Mouse (Mus musculus) urinary bladder, postnatal 36 days (tissue): ENCODE data around the gene Adck1.
A peak's percentile ranks its signal among the peaks of the same experiment; 100 is the strongest.
"Not testable (repeated sequence)": the region's sequence is repeated elsewhere in the genome, so short reads cannot be mapped to it uniquely, and the experiment has no call there.

ENCODE experiments used
- DNase-seq, 2 experiments: peaks; one replicate each; pipeline ENCODE4 v3.0.0; 2022; ENCODE audit warnings: low spot score in 2 of 2, mixed read lengths in 1 of 2

Gene Adck1

DNA sequence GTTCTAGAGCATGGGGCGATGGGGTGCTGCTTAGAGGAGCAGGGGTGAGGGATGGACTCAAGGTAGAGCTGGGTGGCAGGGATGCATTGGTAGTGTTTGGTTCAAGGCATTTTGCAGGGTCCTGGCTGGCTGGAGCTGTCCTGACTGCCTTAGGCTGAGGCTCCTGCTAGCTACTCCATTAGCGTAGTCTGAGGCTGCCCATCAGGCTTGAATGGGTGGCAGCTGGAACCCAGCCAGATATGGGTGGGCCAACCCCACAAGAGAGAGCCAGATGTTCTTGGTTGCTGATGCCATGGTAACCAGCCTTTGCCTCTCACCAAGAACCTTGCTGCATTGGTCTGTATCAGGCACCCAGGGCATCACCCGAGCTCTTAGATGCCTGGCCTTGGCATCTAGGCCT is 66.6 kb downstream of the Adck1 start:
- DNase-seq, result no peak

DNA sequence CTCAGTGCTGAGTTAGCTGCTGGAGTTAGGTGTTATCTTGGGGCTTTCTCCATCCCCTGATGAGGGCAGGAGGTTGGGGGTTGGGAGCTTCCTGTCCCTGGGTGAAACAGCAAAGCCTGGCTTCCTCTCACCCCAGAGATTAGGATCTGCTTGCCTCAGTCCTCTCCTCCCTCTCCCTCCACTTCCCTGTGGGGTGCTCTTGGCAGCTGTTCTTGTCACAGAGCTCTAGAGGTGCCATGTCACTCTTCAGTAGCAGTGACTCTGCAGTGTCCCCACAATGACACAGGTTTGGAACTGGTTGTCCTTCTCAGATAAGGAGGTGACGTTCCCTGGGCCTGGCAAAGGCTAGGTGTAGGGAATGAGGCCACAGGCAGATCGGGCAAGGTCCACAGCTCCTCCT is 68.4 kb downstream of the Adck1 start:
- no peak for DNase-seq

DNA sequence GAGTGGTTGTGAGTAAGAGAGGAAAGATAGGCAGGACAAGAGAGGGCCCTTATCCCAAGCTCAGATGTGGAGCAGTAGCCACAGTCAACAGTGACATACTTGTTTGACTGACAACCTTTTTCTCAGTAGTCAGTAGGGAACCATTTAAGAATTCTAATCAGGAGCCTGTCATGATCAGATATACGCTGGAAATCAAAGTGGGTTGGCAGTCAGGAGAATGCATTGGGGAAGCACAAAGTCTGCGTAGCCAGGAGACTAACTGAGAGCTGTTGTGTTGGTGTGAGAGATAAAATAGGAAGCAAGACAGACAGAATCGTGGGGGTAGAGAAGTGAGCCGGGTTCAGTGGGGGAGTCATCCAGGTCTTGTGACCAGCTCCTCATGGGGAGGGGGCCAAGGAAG is 71.9 kb downstream of the Adck1 start:
- DNase-seq, result no peak

GRCm38 (mm10) chr12:88433171-88433570 is 72.8 kb downstream of the Adck1 start:
- no peak for DNase-seq

DNA sequence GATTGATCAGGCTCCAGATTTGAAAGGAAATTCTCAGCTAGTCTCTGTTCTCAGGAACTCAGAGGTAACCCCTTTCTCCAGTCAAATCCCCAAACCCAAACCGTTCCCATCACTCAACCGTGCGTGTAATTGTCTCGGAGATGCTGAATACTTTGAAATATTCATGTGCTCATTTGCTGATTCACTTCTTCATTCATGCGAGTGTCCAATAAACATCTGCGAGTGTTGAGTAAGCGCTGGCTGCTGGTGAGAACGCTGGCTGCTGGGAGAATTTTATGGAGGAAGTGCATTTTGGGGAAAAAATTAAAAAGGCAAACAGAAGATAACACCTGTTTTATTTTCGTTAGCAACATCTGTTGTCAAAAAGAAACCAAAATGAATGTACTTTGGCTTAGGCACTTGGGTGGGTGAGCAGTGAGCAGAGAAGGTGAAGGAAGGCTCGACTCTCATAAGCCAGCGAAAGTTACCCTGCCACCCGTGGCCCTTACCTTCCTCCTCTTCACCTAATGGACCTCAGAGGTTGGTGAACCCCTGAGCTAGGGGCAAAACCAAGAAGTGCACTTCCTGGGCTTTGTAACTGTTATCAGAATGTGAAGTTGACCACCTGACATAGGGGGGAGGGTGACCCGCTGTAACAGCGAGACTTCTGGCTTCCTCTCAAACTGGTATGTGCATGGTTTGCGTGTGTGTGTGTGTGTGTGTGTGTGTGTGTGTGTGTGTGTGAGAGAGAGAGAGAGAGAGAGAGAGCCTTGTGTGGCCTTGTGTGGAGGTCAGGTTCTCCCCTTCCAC is 76.8 kb downstream of the Adck1 start:
- DNase-seq, result no peak

DNA sequence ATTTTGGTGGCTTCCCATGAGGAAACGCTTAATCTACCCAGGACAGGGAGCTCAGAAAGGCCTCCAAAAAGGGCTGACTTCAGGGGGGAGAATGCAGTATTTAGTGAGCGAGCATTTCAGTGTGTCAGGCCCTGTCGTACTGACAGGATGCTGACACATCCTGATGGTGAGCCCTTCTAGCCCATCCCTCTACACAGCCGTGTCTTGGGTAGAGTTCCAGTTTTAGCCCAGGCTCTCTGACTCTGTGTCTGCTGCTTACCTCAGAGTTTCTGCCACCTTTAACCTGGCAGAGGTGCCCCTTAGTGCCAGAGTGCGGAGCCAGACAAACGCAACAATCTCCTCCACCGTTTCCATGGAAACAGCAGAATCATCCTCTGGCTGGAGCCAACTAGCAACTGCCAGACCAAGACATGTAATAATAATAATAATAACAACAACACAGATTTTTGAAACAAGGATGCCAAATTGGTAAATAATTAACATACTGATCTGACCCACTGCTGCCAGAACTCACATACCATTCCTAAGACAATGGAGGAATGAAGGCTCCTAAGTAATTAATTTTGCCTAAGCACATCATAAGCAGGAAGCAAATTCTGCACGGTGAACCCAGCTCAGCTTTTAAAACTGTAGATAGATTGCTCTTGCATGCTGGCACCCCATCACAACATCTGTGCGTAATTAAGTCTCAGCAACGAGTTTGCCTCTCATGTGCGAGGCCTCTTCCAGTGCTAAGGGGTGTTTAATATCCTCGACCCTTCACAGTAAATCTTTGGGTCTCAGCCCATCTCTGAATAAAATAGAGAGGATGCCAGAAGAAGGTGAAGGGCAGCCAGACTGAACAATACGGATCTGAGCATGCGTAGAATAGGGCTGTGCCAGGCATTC is 81.8 kb downstream of the Adck1 start:
- DNase-seq, result no peak

- peak; percentile 8 to 32 for DNase-seq
Measured at GRCm38 (mm10) chr12:88444040-88444439, 83.7 kb downstream of the Adck1 start.

DNA sequence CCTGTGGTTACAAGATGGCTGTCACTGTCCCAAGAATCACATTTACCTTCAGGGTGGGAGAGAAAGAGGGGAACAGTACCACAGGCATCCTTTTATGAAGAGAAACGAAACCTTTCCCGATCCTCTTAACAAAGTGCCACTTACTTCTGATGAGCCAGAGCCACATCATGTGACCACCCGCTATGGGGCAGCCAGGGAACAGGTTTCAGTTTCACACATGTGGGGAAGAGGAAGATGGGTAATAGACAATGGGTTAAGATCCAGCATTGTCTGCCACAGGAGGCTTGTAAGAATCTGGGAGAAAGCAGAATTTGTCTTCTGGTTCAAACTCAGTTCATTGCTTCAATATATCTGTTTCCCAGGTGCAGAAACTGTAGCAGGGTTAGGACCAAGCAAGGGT is 85.1 kb downstream of the Adck1 start:
- DNase-seq, result no peak

DNA sequence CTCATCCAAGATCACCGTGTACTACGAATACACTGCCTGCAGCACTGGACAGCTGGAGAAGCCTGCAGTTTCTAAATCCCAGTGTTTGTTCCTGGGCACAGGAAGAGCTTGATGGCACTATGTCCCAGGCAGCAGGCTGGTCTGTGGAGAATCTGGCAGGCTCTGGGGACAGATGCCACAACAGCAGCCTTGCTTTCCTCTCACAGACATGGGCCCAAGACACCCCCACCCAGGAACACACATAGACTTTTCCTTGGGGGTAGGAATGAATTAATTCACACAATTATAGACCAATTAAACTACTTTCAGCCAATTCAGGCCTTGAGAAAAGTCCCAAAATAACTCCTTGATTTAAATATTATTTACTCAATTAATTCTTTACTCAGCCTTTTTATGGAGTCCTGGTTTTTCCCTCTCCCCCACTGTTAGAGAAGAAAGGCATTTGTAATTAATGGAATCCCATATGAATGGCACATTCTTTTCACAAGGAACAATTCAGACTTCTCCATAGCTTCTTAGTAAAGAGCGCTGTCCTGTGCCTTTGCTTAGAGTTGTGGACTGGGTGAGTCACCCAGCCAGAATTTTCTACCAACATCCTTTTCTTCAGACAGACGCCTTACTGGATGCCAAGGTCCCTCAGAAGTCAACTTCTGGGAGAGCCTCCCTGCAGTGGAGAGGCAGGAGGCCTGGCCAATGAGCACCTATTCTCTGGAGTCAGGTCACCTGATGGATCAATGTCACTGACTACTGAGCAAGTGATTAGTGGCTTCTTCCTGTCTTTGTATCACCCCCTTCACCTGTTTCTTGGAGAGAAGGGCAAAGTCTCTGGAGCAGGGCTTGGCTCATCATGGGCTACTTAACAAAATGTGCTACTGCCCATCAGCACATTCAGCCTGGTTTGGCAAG is 90.6 kb downstream of the Adck1 start:
- no peak for DNase-seq

DNA sequence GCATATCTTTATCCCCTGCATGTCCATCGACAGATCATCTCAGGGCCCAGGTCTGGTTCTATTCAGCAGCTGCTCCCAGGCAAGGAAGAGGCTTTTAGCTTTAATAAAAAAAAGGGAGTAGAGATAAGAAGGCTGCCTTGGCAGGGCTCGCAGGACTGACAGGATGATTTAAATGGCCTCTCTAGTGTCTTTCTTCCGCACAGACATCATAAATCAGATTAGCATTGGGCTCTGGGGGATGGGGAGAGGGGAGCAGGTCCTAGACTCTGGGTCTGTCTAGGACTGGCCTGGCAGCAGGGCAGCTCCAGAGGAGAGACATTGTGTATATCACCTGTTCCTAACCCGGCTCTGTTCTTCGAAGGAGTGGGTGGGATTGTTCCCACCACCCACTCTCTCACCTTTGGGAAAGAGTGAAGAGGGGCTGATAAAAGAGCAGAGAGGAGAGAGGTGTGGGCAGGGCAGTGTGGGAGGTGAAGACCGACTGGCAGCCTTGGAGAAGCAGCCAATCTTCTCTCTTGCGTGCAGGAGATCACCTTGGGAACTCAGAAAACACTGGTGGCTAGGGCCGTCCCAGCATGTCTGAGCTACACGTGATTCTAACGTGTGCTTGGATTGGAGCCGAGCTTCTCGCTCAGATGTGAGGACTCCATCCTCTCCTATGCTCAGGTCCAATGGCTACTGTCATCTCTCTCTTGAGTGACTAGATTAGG is 94.5 kb downstream of the Adck1 start:
- no peak for DNase-seq

DNA sequence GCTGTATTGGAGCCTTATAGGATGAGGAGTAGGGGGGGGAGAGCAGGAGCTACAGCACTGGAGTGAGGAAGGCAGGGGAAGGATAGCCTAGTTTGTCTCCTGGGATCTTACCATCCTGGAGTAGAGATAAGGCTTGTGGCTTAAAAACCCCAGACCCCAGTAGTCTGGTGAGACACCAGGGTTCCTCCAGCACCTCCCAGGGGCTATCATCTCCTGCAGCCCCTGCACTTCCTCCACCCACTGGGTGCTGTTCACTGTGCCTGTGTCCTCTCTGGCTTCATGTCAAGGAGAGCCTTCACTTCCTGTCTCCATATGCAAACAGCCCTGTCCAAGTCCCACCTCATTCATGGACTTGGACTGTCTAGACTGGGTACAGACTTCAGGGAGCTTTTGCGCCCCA is 96.7 kb downstream of the Adck1 start:
- DNase-seq, result no peak

- DNase-seq, result no peak
Measured at GRCm38 (mm10) chr12:88458936-88459335, 98.6 kb downstream of the Adck1 start.

- no peak for DNase-seq
Measured at GRCm38 (mm10) chr12:88459461-88459860, 99.1 kb downstream of the Adck1 start.

GRCm38 (mm10) chr12:88461026-88461425 is 100.7 kb downstream of the Adck1 start:
- no peak for DNase-seq

DNA sequence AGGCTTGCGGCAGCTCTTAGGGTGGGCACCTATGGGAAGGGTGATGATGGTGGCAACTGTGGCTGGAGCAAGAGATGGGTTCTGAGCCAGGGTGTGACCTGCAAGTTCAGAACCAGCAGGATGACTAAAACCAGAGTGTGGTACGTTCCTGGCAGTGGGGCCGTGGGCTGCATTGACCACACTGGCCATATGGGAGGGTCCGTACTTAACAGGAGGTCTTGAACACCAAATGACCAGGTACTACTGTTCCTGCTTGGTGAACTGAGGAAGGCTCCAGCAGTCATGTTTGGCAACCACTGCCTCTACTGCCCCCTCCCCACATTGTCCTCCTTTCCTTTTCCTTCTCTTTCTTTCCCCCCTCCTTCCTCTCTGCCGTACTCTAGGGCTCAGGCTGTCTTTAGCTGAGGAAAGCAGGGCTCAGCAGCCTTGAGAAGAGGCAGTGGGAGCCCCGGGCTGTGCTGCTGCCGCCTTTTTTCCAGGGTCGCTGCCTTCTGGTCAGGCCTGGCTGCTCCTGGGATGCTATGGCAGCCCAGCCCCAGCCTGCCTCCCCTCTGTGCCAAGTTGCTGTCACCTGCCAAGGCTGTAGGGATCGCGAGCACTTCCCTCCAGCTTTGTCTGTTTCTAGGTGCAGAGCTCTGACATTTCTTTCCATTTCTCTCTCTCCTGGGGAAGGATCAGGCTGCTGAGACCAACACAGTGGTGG is 103.4 kb downstream of the Adck1 start:
- DNase-seq, result no peak

GRCm38 (mm10) chr12:88466801-88467200 is 106.4 kb downstream of the Adck1 start:
- DNase-seq, result no peak

GRCm38 (mm10) chr12:88467257-88467656 is 106.9 kb downstream of the Adck1 start:
- DNase-seq, result no peak

DNA sequence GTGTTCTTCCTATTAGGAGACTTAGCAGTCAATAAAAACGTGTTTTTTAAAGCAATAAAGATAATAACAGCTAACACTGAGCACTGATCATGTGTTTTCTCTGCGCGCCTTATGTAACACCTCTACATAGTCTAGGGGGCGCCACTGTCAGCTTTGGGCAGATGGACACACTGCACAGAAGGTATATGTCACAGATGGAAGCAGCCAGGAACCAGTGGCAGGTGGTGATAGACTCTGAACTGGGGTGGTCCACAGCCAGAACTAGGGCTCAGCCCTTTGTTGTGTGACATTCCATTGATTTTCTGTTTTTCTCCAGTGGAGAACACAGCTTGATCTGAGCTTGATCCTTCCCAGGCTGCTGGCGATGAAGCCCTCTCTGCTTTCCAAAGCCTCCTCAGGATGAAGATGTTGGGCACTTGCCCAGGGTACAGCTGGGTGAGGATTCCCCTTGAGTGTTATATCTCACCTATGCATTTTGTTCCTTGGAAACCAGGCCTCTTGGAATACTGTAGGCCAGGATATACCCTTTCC is 107.6 kb downstream of the Adck1 start:
- DNase-seq, result no peak

DNA sequence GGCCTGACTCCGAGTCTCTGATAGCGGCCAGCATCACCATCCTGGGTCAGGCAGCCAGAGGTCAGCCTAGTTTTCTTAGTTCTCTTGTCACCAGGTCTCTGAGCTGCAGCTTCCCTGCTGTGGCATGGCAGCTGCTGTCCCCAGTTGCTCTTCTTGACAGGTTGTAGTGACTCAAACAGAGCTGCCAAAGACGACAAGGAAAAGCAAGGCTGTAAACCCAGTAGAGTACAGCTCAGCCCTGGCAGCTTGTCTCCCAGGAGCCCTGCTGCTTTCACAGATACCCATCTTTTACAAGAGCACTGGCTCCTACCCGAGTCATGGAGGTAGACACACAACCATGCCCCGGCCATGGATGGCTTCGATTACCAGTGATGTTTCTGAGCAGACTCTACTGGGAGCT is 108.3 kb downstream of the Adck1 start:
- DNase-seq, result no peak

DNA sequence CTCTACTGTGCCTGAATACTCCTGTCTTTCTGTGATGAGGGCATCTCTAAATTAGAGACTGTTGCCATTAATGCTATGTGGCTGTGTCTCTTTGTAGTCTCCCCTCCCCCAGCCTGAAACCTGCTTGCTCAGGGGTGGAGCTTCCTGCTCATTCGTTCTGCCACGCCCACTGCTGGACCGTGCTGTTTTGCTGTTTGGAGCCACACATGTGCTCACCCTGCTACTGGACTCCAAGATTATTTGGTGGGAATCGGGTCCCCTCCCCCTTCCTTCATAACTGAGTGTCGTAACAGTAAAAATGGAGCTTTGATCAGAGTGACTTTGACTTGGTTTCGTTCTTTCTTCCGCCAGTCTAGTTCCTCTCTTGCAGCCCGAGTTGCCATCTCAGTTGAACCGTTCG is 111.5 kb downstream of the Adck1 start:
- DNase-seq, result not testable (repeated sequence)
